In genomic region chr8:95411309-95411972, GRCm38 (mm10) we compare ENCODE assay signal across 8 mouse cellular contexts. TPM values are rescaled to one million over a fixed set of nuclear protein-coding genes. Genes with fewer than 3 reads are reported as not detected.
A peak's percentile ranks its signal among the peaks of the same experiment; 100 is the strongest.
DNase-seq lines count a peak whose midpoint lies in the region; ATAC-seq and TF ChIP-seq lines count a peak whose summit lies in the region.

No protein-coding gene starts in this region.

- ATAC-seq in heart, embryonic 15.5 days (replicated peaks; ENCODE audit: insufficient number of reproducible peaks, insufficient read depth, low FRiP score, low read depth), result no peak; the same call in 1 of the 2 replicates

- no peaks in the 10 kb centered on the region for H3K36me3 ChIP-seq in embryonic facial prominence, embryonic 10.5 days (replicated peaks)
- H3K36me3 ChIP-seq in heart, embryonic 15.5 days, result no peaks in the 10 kb centered on the region

- WGBS in embryonic facial prominence, embryonic 10.5 days, result 42% methylated on average over 10 of the region's 10 CpGs
- WGBS in heart, embryonic 15.5 days, result 33% methylated on average over 10 of the region's 10 CpGs

- no peak overlapping the region for H3K4me2 ChIP-seq in heart, embryonic 15.5 days

- H3K4me1 ChIP-seq in embryonic facial prominence, embryonic 10.5 days, result peaks cover 9% of the 10 kb centered on the region
- peaks cover 7% of the 10 kb centered on the region for H3K4me1 ChIP-seq in heart, embryonic 15.5 days (replicated peaks)

- DNase-seq in layer of hippocampus, adult 2 months (ENCODE audit: low spot score in 2 of 2), result no peak
- no peak for DNase-seq in layer of hippocampus, postnatal 14 days (ENCODE audit: low spot score in 2 of 2)
- peak; percentile 29 for DNase-seq in embryonic facial prominence, embryonic 10.5 days (ENCODE audit: low spot score)
- peak; percentile 76 for DNase-seq in lung, postnatal 10 days
- DNase-seq in urinary bladder, postnatal 36 days (ENCODE audit: low spot score in 2 of 2), result no peak
- no peak for DNase-seq in B cell, adult 2 months
- DNase-seq in frontal cortex, postnatal 10 days (ENCODE audit: low spot score in 2 of 2), result no peak

- H3K27me3 ChIP-seq in embryonic facial prominence, embryonic 10.5 days (replicated peaks; ENCODE audit: low read depth, poor library complexity, severe bottlenecking), result no peaks in the 10 kb centered on the region
- H3K27me3 ChIP-seq in heart, embryonic 15.5 days, result no peaks in the 10 kb centered on the region

- no peak overlapping the region for H3K9ac ChIP-seq in heart, embryonic 15.5 days

- H3K9me3 ChIP-seq in embryonic facial prominence, embryonic 10.5 days, result no peaks in the 10 kb centered on the region
- no peaks in the 10 kb centered on the region for H3K9me3 ChIP-seq in heart, embryonic 15.5 days (replicated peaks)

- H3K4me3 ChIP-seq in layer of hippocampus, adult 2 months, result no peak overlapping the region
- H3K4me3 ChIP-seq in embryonic facial prominence, embryonic 10.5 days, result no peak overlapping the region
- no peak overlapping the region for H3K4me3 ChIP-seq in heart, embryonic 15.5 days

- no peak for TF ChIP-seq CTCF in layer of hippocampus, adult 2 months (conservative IDR thresholded peaks at IDR 0.05)

- peak overlapping the region; percentile 1; the same call in 1 of the 2 replicates for H3K27ac ChIP-seq in layer of hippocampus, adult 2 months
- H3K27ac ChIP-seq in embryonic facial prominence, embryonic 10.5 days (replicated peaks), result peak overlapping the region; percentile 40; the same call in 1 of the 2 replicates
- H3K27ac ChIP-seq in heart, embryonic 15.5 days, result peak overlapping the region; percentile 45

RNA-seq across cellular contexts. Expression of gene Cfap20, which starts 23.2 kb away (rescaled TPM):
- 10 to 100 TPM; 53.8 to 59.9 TPM for total RNA-seq in layer of hippocampus, adult 2 months (2021)
- 10 to 100 TPM; 58.5 to 62.5 TPM for total RNA-seq in layer of hippocampus, postnatal 14 days (2021)
- polyA plus RNA-seq in embryonic facial prominence, embryonic 10.5 days (2016; fragmentation: Nextera tagmentation; extraction: Ambion mirVana), result 141 and 148 TPM in 2 replicates
- 146 and 147 TPM in 2 replicates for polyA plus RNA-seq in heart, embryonic 15.5 days (2015; fragmentation: Nextera tagmentation; extraction: Ambion mirVana)

RNA-seq across cellular contexts. Expression of gene Mmp15, which starts 59.4 kb away (rescaled TPM):
- total RNA-seq in layer of hippocampus, adult 2 months (2021), result 10 to 100 TPM; 13.1 to 14.9 TPM
- 10 to 100 TPM; 29.8 to 33.8 TPM for total RNA-seq in layer of hippocampus, postnatal 14 days (2021)
- 11.3 and 12.5 TPM in 2 replicates for polyA plus RNA-seq in embryonic facial prominence, embryonic 10.5 days (2016; fragmentation: Nextera tagmentation; extraction: Ambion mirVana)
- polyA plus RNA-seq in heart, embryonic 15.5 days (2015; fragmentation: Nextera tagmentation; extraction: Ambion mirVana), result 35.2 and 42.8 TPM in 2 replicates

Comparison
In these comparisons a context has a peak if more than half of its experiments do, and no peak if none do; other contexts are left out.
1. DNase-seq: peak in embryonic facial prominence, embryonic 10.5 days (single experiment) and lung, postnatal 10 days (single experiment); none in layer of hippocampus, adult 2 months (0 of 2), layer of hippocampus, postnatal 14 days (0 of 2), urinary bladder, postnatal 36 days (0 of 2), B cell, adult 2 months (0 of 2) and frontal cortex, postnatal 10 days (0 of 2).
2. Peak in every context shown above with its lines, with median percentiles within 50 percentile points of each other: H3K27ac ChIP-seq.